In genomic region chr7:83631073-83631827, GRCm38 (mm10) we compare ENCODE assay signal across 7 mouse cellular contexts. TPM values are rescaled to one million over a fixed set of nuclear protein-coding genes. Genes with fewer than 3 reads are reported as not detected.
A peak's percentile ranks its signal among the peaks of the same experiment; 100 is the strongest.
DNase-seq lines count a peak whose midpoint lies in the region; ATAC-seq lines count a peak whose summit lies in the region.

No protein-coding gene starts in this region.

- no peak for DNase-seq in lung, postnatal 25 days (ENCODE audit: low spot score)
- DNase-seq in limb, embryonic 11.5 days (ENCODE audit: low spot score), result no peak
- no peak for DNase-seq in urinary bladder, postnatal 25 days (ENCODE audit: low spot score)
- no peak for DNase-seq in cerebellum, postnatal 14 days

- no peaks in the 10 kb centered on the region for H3K9me3 ChIP-seq in lung, embryonic 16.5 days (ENCODE audit: control insufficient read depth, low read length)
- no peaks in the 10 kb centered on the region for H3K9me3 ChIP-seq in embryonic facial prominence, embryonic 13.5 days
- H3K9me3 ChIP-seq in limb, embryonic 11.5 days (ENCODE audit: control insufficient read depth, low read length), result no peaks in the 10 kb centered on the region
- no peaks in the 10 kb centered on the region for H3K9me3 ChIP-seq in stomach, embryonic 14.5 days (ENCODE audit: control insufficient read depth, low read depth, low read length)

- H3K4me2 ChIP-seq in lung, embryonic 16.5 days (ENCODE audit: low read depth, low read length), result peak overlapping the region; percentile 59
- peak overlapping the region; percentile 76 for H3K4me2 ChIP-seq in embryonic facial prominence, embryonic 13.5 days
- H3K4me2 ChIP-seq in limb, embryonic 11.5 days (ENCODE audit: low read depth, severe bottlenecking), result peak overlapping the region; percentile 77
- H3K4me2 ChIP-seq in stomach, embryonic 14.5 days (replicated peaks; ENCODE audit: low read depth, low read length), result peak overlapping the region; percentile 54

- H3K9ac ChIP-seq in lung, embryonic 16.5 days (ENCODE audit: low read length), result peak overlapping the region; percentile 71
- peak overlapping the region; percentile 82 for H3K9ac ChIP-seq in embryonic facial prominence, embryonic 13.5 days
- peak overlapping the region; percentile 58; the same call in 1 of the 2 replicates for H3K9ac ChIP-seq in limb, embryonic 11.5 days (ENCODE audit: low read length)
- no peak overlapping the region for H3K9ac ChIP-seq in stomach, embryonic 14.5 days (replicated peaks; ENCODE audit: low read depth, low read length)

- peak; percentile 37; the same call in 1 of the 2 replicates for ATAC-seq in lung, embryonic 16.5 days (ENCODE audit: low read depth)
- ATAC-seq in embryonic facial prominence, embryonic 13.5 days (ENCODE audit: insufficient number of reproducible peaks, insufficient read depth, low FRiP score, low TSS enrichment, low read depth), result no peak; the same call in 1 of the 2 replicates
- no peak; the same call in 1 of the 2 replicates for ATAC-seq in limb, embryonic 11.5 days (ENCODE audit: insufficient number of reproducible peaks, low FRiP score, low TSS enrichment, low read depth)
- ATAC-seq in stomach, embryonic 14.5 days (ENCODE audit: insufficient number of reproducible peaks, insufficient read depth, low FRiP score, low read depth), result no peak

- peak overlapping the region; percentile 51 for H3K4me3 ChIP-seq in lung, embryonic 16.5 days (ENCODE audit: low read length)
- peak overlapping the region; percentile 71 for H3K4me3 ChIP-seq in embryonic facial prominence, embryonic 13.5 days
- peak overlapping the region; percentile 61 for H3K4me3 ChIP-seq in limb, embryonic 11.5 days (ENCODE audit: low read depth, low read length)
- peak overlapping the region; percentile 45 for H3K4me3 ChIP-seq in stomach, embryonic 14.5 days (ENCODE audit: low read depth, low read length)

- H3K4me1 ChIP-seq in lung, embryonic 16.5 days (replicated peaks; ENCODE audit: control insufficient read depth, insufficient read depth, low read length), result peaks cover 14% of the 10 kb centered on the region
- H3K4me1 ChIP-seq in embryonic facial prominence, embryonic 13.5 days, result peaks cover 34% of the 10 kb centered on the region
- no peaks in the 10 kb centered on the region; the same call in 1 of the 2 replicates for H3K4me1 ChIP-seq in limb, embryonic 11.5 days (ENCODE audit: control insufficient read depth, insufficient read depth, low read length)
- H3K4me1 ChIP-seq in stomach, embryonic 14.5 days (ENCODE audit: control insufficient read depth, insufficient read depth, low read length), result peaks cover 22% of the 10 kb centered on the region

- no peaks in the 10 kb centered on the region for H3K36me3 ChIP-seq in lung, embryonic 16.5 days (ENCODE audit: control insufficient read depth, insufficient read depth, low read length)
- peaks cover 5% of the 10 kb centered on the region; the same call in 1 of the 2 replicates for H3K36me3 ChIP-seq in embryonic facial prominence, embryonic 13.5 days
- no peaks in the 10 kb centered on the region for H3K36me3 ChIP-seq in limb, embryonic 11.5 days (ENCODE audit: control insufficient read depth, insufficient read depth, low read length)
- peaks cover under 1% of the 10 kb centered on the region; the same call in 1 of the 2 replicates for H3K36me3 ChIP-seq in stomach, embryonic 14.5 days (ENCODE audit: control insufficient read depth, insufficient read depth, low read length)

- WGBS in lung, embryonic 16.5 days, result 7% methylated on average over 11 of the region's 11 CpGs
- WGBS in embryonic facial prominence, embryonic 13.5 days, result 14% methylated on average over 11 of the region's 11 CpGs
- 15% methylated on average over 11 of the region's 11 CpGs for WGBS in limb, embryonic 11.5 days
- WGBS in stomach, embryonic 14.5 days, result 10% methylated on average over 11 of the region's 11 CpGs

- no peaks in the 10 kb centered on the region for H3K27me3 ChIP-seq in lung, embryonic 16.5 days (ENCODE audit: control insufficient read depth, insufficient read depth, low read depth, low read length)
- H3K27me3 ChIP-seq in embryonic facial prominence, embryonic 13.5 days, result no peaks in the 10 kb centered on the region
- H3K27me3 ChIP-seq in limb, embryonic 11.5 days (ENCODE audit: control insufficient read depth, insufficient read depth, low read length), result no peaks in the 10 kb centered on the region
- no peaks in the 10 kb centered on the region for H3K27me3 ChIP-seq in stomach, embryonic 14.5 days (ENCODE audit: control insufficient read depth, insufficient read depth, low read length)

- no peak overlapping the region for H3K27ac ChIP-seq in lung, embryonic 16.5 days (ENCODE audit: low read length)
- H3K27ac ChIP-seq in embryonic facial prominence, embryonic 13.5 days, result peak overlapping the region; percentile 74; the same call in 1 of the 2 replicates
- no peak overlapping the region; the same call in 1 of the 2 replicates for H3K27ac ChIP-seq in limb, embryonic 11.5 days (replicated peaks; ENCODE audit: low read depth, low read length)
- H3K27ac ChIP-seq in stomach, embryonic 14.5 days (ENCODE audit: low read length), result 0 out of 2 replicates have a peak overlapping the region, but pooled peaks have one; percentile 11

RNA-seq across cellular contexts. Expression of gene Stard5, which starts 0.5 kb away (rescaled TPM):
- 17.2 and 19.2 TPM in 2 replicates for polyA plus RNA-seq in lung, embryonic 16.5 days (2015; fragmentation: Nextera tagmentation; extraction: Ambion mirVana)
- 29.2 and 31.0 TPM in 2 replicates for polyA plus RNA-seq in embryonic facial prominence, embryonic 13.5 days (2015; fragmentation: Nextera tagmentation; extraction: Ambion mirVana)
- polyA plus RNA-seq in limb, embryonic 11.5 days (2014; fragmentation: Nextera tagmentation; extraction: Ambion mirVana), result 18.8 and 19.2 TPM in 2 replicates
- polyA plus RNA-seq in stomach, embryonic 14.5 days (2014; fragmentation: Nextera tagmentation; extraction: Ambion mirVana), result 21.5 and 23.5 TPM in 2 replicates

RNA-seq across cellular contexts. Expression of gene Tmc3, which starts 46.5 kb away (rescaled TPM):
- 0.31 TPM in 1 of 2 replicates, not detected in the other for polyA plus RNA-seq in lung, embryonic 16.5 days (2015; fragmentation: Nextera tagmentation; extraction: Ambion mirVana)
- 0.70 and 1.0 TPM in 2 replicates for polyA plus RNA-seq in embryonic facial prominence, embryonic 13.5 days (2015; fragmentation: Nextera tagmentation; extraction: Ambion mirVana)
- polyA plus RNA-seq in limb, embryonic 11.5 days (2014; fragmentation: Nextera tagmentation; extraction: Ambion mirVana), result 0.73 and 0.84 TPM in 2 replicates
- 0.29 and 0.56 TPM in 2 replicates for polyA plus RNA-seq in stomach, embryonic 14.5 days (2014; fragmentation: Nextera tagmentation; extraction: Ambion mirVana)

Comparison
In these comparisons a context has a peak if more than half of its experiments do, and no peak if none do; other contexts are left out.
1. H3K27ac ChIP-seq: peak in embryonic facial prominence, embryonic 13.5 days (single experiment) and stomach, embryonic 14.5 days (single experiment); none in lung, embryonic 16.5 days (single experiment) and limb, embryonic 11.5 days (single experiment).
2. Peak in every context shown above with its lines, with median percentiles within 50 percentile points of each other: H3K4me2 ChIP-seq and H3K4me3 ChIP-seq.